Mouse (Mus musculus) heart, embryonic 13.5 days (tissue): Measurements from ENCODE around the gene Sgms1. TPM values are rescaled to one million over a fixed set of nuclear protein-coding genes. Genes with fewer than 3 reads are reported as not detected.

ENCODE experiments used
- ATAC-seq: fragments of 200-750 bp; cut with Nextera tagmentation; 2 replicates; pipeline ENCODE4 v1.8.0; 2017; ENCODE audit warnings: moderate TSS enrichment; ENCODE audit not compliant: insufficient number of reproducible peaks, low FRiP score, low TSS enrichment; ENCODE audit errors: extremely low read depth
- H3K27ac ChIP-seq: fragments of 300-500 bp; sonication (generic); replicated peaks from 2 replicates; pipeline ENCODE4 v1.5.1; 2015; ENCODE audit warnings: moderate library complexity, mild to moderate bottlenecking, inconsistent platforms
- H3K27me3 ChIP-seq: fragments of 300-500 bp; sonication (generic); replicated peaks from 2 replicates; pipeline ENCODE4 v1.6.1; 2015; ENCODE audit warnings: mild to moderate bottlenecking, inconsistent platforms
- H3K36me3 ChIP-seq: fragments of 300-500 bp; sonication (generic); 2 replicates; pipeline ENCODE4 v1.6.1; 2015; ENCODE audit warnings: mild to moderate bottlenecking, inconsistent platforms
- H3K4me1 ChIP-seq: fragments of 300-500 bp; sonication (generic); 2 replicates; pipeline ENCODE4 v1.6.1; 2015; ENCODE audit warnings: inconsistent platforms
- H3K4me2 ChIP-seq: fragments of 300-500 bp; sonication (generic); 2 replicates; pipeline ENCODE4 v1.6.1; 2015; ENCODE audit warnings: inconsistent platforms, mild to moderate bottlenecking, moderate library complexity
- H3K4me3 ChIP-seq: fragments of 300-500 bp; sonication (generic); 2 replicates; pipeline ENCODE4 v1.5.1; 2015; ENCODE audit warnings: moderate library complexity, mild to moderate bottlenecking, inconsistent platforms
- H3K9ac ChIP-seq: fragments of 300-500 bp; sonication (generic); 2 replicates; pipeline ENCODE4 v1.6.1; 2015; ENCODE audit warnings: inconsistent platforms, mild to moderate bottlenecking, moderate library complexity
- H3K9me3 ChIP-seq: fragments of 300-500 bp; sonication (generic); 2 replicates; pipeline ENCODE4 v1.6.1; 2016; ENCODE audit warnings: inconsistent platforms
- WGBS: fragments of 180-500 bp; shearing (Covaris S2); methylation state at CpG from one replicate; pipeline ENCODE4 v1.1.7; 2015; ENCODE audit warnings: mixed read lengths; 5-methylcytosine and 5-hydroxymethylcytosine counted together
- polyA plus RNA-seq: library from polyadenylated mRNA; unstranded; fragments of >200 nt; fragmentation: Nextera tagmentation; extraction: Ambion mirVana; gene quantifications from 2 replicates; pipeline ENCODE4 v1.2.1, GENCODE M21; 2015

Gene Sgms1
- polyA plus RNA-seq, 1 experiment from 2014 or later, result 33.3 TPM

GRCm38 (mm10) chr19:32214905-32215806 is 174.4 kb downstream of the Sgms1 start:
- H3K27ac ChIP-seq, result no peak overlapping the region
- no peak for ATAC-seq
- H3K4me2 ChIP-seq, result no peak overlapping the region
- H3K4me3 ChIP-seq, result no peak overlapping the region
- no peak overlapping the region for H3K9ac ChIP-seq
- no peaks in the 10 kb centered on the region for H3K36me3 ChIP-seq
- WGBS, result 70% methylated on average over 12 of the region's 12 CpGs
- no peaks in the 10 kb centered on the region for H3K9me3 ChIP-seq
- no peaks in the 10 kb centered on the region for H3K27me3 ChIP-seq
- peaks cover 35% of the 10 kb centered on the region for H3K4me1 ChIP-seq

GRCm38 (mm10) chr19:32213577-32213976 is 175.9 kb downstream of the Sgms1 start:
- ATAC-seq, result no peak
- WGBS, result 31% methylated on average over 3 of the region's 3 CpGs
- H3K36me3 ChIP-seq, result no peaks in the 10 kb centered on the region
- H3K27me3 ChIP-seq, result no peaks in the 10 kb centered on the region
- no peaks in the 10 kb centered on the region for H3K9me3 ChIP-seq
- H3K4me2 ChIP-seq, result no peak overlapping the region
- H3K9ac ChIP-seq, result no peak overlapping the region
- peaks cover 43% of the 10 kb centered on the region for H3K4me1 ChIP-seq
- no peak overlapping the region for H3K4me3 ChIP-seq
- peak overlapping the region; percentile 33; the same call in 1 of the 2 replicates for H3K27ac ChIP-seq

GRCm38 (mm10) chr19:32211293-32211585 is 178.3 kb downstream of the Sgms1 start:
- Histone ChIP-seq H3K4me3 (peak overlapping the region; percentile 66), H3K27ac (peak overlapping the region; percentile 86), H3K9me3 (no peaks in the 10 kb centered on the region), H3K9ac (peak overlapping the region; percentile 84), H3K4me2 (peak overlapping the region; percentile 85), H3K27me3 (no peaks in the 10 kb centered on the region), H3K36me3 (no peaks in the 10 kb centered on the region), H3K4me1 (peaks cover 43% of the 10 kb centered on the region)
- ATAC-seq, result 0 out of 2 replicates have a peak, but pooled peaks have one; percentile 2

GRCm38 (mm10) chr19:32210450-32211292 is 178.8 kb downstream of the Sgms1 start:
- H3K27me3 ChIP-seq, result no peaks in the 10 kb centered on the region
- WGBS, result 1% methylated on average over 34 of the region's 34 CpGs
- peak overlapping the region; percentile 85 for H3K4me2 ChIP-seq
- no peaks in the 10 kb centered on the region for H3K9me3 ChIP-seq
- H3K4me1 ChIP-seq, result peaks cover 42% of the 10 kb centered on the region
- H3K36me3 ChIP-seq, result no peaks in the 10 kb centered on the region
- H3K4me3 ChIP-seq, result peak overlapping the region; percentile 66
- peak overlapping the region; percentile 84 for H3K9ac ChIP-seq
- peak overlapping the region; percentile 86 for H3K27ac ChIP-seq
- peak; percentile 85 for ATAC-seq

- no peak for ATAC-seq
- no peaks in the 10 kb centered on the region for H3K36me3 ChIP-seq
- H3K9me3 ChIP-seq, result no peaks in the 10 kb centered on the region
- peak overlapping the region; percentile 66 for H3K4me3 ChIP-seq
- H3K27ac ChIP-seq, result peak overlapping the region; percentile 86
- H3K4me2 ChIP-seq, result peak overlapping the region; percentile 85
- H3K9ac ChIP-seq, result peak overlapping the region; percentile 84
- 7% methylated on average over 5 of the region's 5 CpGs for WGBS
- peaks cover 36% of the 10 kb centered on the region for H3K4me1 ChIP-seq
- no peaks in the 10 kb centered on the region for H3K27me3 ChIP-seq
These were observed 179.4 kb downstream of the Sgms1 start for GRCm38 (mm10) chr19:32210099-32210449.

GRCm38 (mm10) chr19:32202131-32203114 is 187.1 kb downstream of the Sgms1 start:
- Histone ChIP-seq H3K4me2 (no peak overlapping the region), H3K27ac (no peak overlapping the region; the same call in 1 of the 2 replicates), H3K4me3 (no peak overlapping the region), H3K9ac (no peak overlapping the region), H3K9me3 (no peaks in the 10 kb centered on the region), H3K36me3 (peaks cover 8% of the 10 kb centered on the region; the same call in 1 of the 2 replicates), H3K27me3 (no peaks in the 10 kb centered on the region), H3K4me1 (peaks cover 43% of the 10 kb centered on the region)
- ATAC-seq, result no peak
- 80% methylated on average over 12 of the region's 12 CpGs for WGBS

GRCm38 (mm10) chr19:32199861-32200574 is 189.5 kb downstream of the Sgms1 start:
- peak overlapping the region; percentile 4; the same call in 1 of the 2 replicates for H3K9ac ChIP-seq
- H3K27me3 ChIP-seq, result no peaks in the 10 kb centered on the region
- peaks cover 8% of the 10 kb centered on the region; the same call in 1 of the 2 replicates for H3K36me3 ChIP-seq
- no peak overlapping the region for H3K4me3 ChIP-seq
- H3K9me3 ChIP-seq, result no peaks in the 10 kb centered on the region
- 50% methylated on average over 4 of the region's 4 CpGs for WGBS
- no peak for ATAC-seq
- H3K27ac ChIP-seq, result peak overlapping the region; percentile 49; the same call in 1 of the 2 replicates
- H3K4me1 ChIP-seq, result peaks cover 67% of the 10 kb centered on the region
- no peak overlapping the region for H3K4me2 ChIP-seq

GRCm38 (mm10) chr19:32199133-32199532 is 190.4 kb downstream of the Sgms1 start:
- ATAC-seq, result no peak
- Histone ChIP-seq H3K27ac (0 out of 2 replicates have a peak overlapping the region, but pooled peaks have one; percentile 49), H3K9ac (no peak overlapping the region), H3K4me2 (no peak overlapping the region), H3K9me3 (no peaks in the 10 kb centered on the region), H3K27me3 (no peaks in the 10 kb centered on the region), H3K36me3 (peaks cover 8% of the 10 kb centered on the region; the same call in 1 of the 2 replicates), H3K4me1 (peaks cover 74% of the 10 kb centered on the region), H3K4me3 (no peak overlapping the region)
- WGBS, result 79% methylated on average over 5 of the region's 5 CpGs

DNA sequence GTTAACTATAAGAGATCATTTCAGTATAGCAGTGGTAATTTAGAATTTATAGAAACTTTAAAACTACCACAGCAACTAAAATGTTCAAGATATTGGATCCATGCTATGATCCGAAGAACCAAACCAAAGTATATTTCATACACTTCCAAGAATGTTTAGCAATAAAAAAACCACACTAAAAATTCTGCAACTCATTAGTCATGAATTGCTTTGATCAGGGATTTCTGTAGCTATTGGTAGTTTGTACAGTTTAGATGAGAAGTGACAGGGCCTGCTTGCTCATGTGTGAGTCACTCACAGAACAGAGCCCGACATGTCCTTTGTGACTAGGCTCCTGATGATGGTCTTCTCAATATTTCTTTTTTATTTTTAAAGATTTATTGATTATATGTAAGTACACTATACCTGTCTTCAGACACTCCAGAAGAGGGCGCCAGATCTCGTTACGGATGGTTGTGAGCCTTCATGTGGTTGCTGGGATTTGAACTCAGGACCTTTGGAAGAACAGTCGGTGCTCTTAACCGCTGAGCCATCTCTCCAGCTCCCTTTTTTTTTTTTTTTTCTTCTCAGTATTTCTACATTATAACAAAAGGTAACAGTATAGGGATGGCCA is 190.9 kb downstream of the Sgms1 start:
- WGBS, result 93% methylated on average over 7 of the region's 7 CpGs
- no peak overlapping the region for H3K27ac ChIP-seq
- H3K4me1 ChIP-seq, result peaks cover 75% of the 10 kb centered on the region

More for the DNA sequence above, 190.9 kb downstream of the Sgms1 start:
- Histone ChIP-seq H3K36me3 (peaks cover 8% of the 10 kb centered on the region; the same call in 1 of the 2 replicates), H3K4me2 (no peak overlapping the region), H3K4me3 (no peak overlapping the region), H3K27me3 (no peaks in the 10 kb centered on the region), H3K9me3 (no peaks in the 10 kb centered on the region), H3K9ac (no peak overlapping the region)
- ATAC-seq, result no peak
